Mouse (Mus musculus): ENCODE data around the gene Rhox11. TPM values are rescaled to one million over a fixed set of nuclear protein-coding genes. Genes with fewer than 3 reads are reported as not detected.

The Rhox11 gene
- polyA plus RNA-seq, 1 experiment from 2014 or later = not detected

- WGBS = 95% methylated on average over 5 of the region's 5 CpGs
- H3K27ac ChIP-seq (ENCODE audit: low read length) = no peak overlapping the region
- no peaks in the 10 kb centered on the region for H3K9me3 ChIP-seq (ENCODE audit: low read length)
- no peaks in the 10 kb centered on the region for H3K36me3 ChIP-seq (ENCODE audit: insufficient read depth, low read length)
- H3K4me3 ChIP-seq (ENCODE audit: low read depth, low read length) = no peak overlapping the region
- no peak overlapping the region for H3K4me2 ChIP-seq (replicated peaks; ENCODE audit: low read depth, low read length)
- TF ChIP-seq CTCF (IDR thresholded peaks at IDR 0.05) = no peak
- TF ChIP-seq EP300 (IDR thresholded peaks at IDR 0.05) = no peak
- H3K9ac ChIP-seq (replicated peaks; ENCODE audit: low read depth) = no peak overlapping the region
- no peaks in the 10 kb centered on the region for H3K27me3 ChIP-seq (replicated peaks; ENCODE audit: insufficient read depth, low read length)
- no peak for ATAC-seq
- DNase-seq (ENCODE audit: low spot score) = no peak
- no peaks in the 10 kb centered on the region for H3K4me1 ChIP-seq (ENCODE audit: insufficient read depth, low read depth, low read length)
Measured at GRCm38 (mm10) chrX:38039666-38040065, 45.3 kb downstream of the Rhox11 start.

- Histone ChIP-seq H3K9me3 (ENCODE audit: low read length) (no peaks in the 10 kb centered on the region), H3K36me3 (ENCODE audit: insufficient read depth, low read length) (no peaks in the 10 kb centered on the region), H3K9ac (replicated peaks; ENCODE audit: low read depth) (no peak overlapping the region), H3K4me3 (ENCODE audit: low read depth, low read length) (no peak overlapping the region), H3K4me1 (ENCODE audit: insufficient read depth, low read depth, low read length) (no peaks in the 10 kb centered on the region), H3K27me3 (replicated peaks; ENCODE audit: insufficient read depth, low read length) (no peaks in the 10 kb centered on the region), H3K27ac (ENCODE audit: low read length) (no peak overlapping the region), H3K4me2 (replicated peaks; ENCODE audit: low read depth, low read length) (no peak overlapping the region)
- no peak for DNase-seq (ENCODE audit: low spot score)
- TF ChIP-seq EP300 (IDR thresholded peaks at IDR 0.05) (no peak), CTCF (IDR thresholded peaks at IDR 0.05) (no peak)
- no peak for ATAC-seq
- WGBS = 39% methylated on average over 2 of the region's 2 CpGs
Measured at GRCm38 (mm10) chrX:38033841-38034240, 51.1 kb downstream of the Rhox11 start.

Other genes with a start within 250 kb of the Rhox11 start
- not detected in 2 replicates for gene Rhox8, start 206.2 kb downstream of the Rhox11 start, polyA plus RNA-seq (2015; fragmentation: Nextera tagmentation; extraction: Ambion mirVana)
- not detected in 2 replicates for gene Rhox7b, start 187.9 kb downstream of the Rhox11 start, polyA plus RNA-seq (2015; fragmentation: Nextera tagmentation; extraction: Ambion mirVana)
- gene Rhox9, start 183.4 kb downstream of the Rhox11 start, polyA plus RNA-seq (2015; fragmentation: Nextera tagmentation; extraction: Ambion mirVana) = not detected in 2 replicates
- not detected in 2 replicates for gene Btg1-ps1, start 66.3 kb downstream of the Rhox11 start, polyA plus RNA-seq (2015; fragmentation: Nextera tagmentation; extraction: Ambion mirVana)
- not detected in 2 replicates for gene Btg1-ps2, start 42.0 kb downstream of the Rhox11 start, polyA plus RNA-seq (2015; fragmentation: Nextera tagmentation; extraction: Ambion mirVana)
- gene Rhox10, start 18.7 kb downstream of the Rhox11 start, polyA plus RNA-seq (2015; fragmentation: Nextera tagmentation; extraction: Ambion mirVana) = not detected in 2 replicates
- gene Rhox12, start 25.8 kb upstream of the Rhox11 start, polyA plus RNA-seq (2015; fragmentation: Nextera tagmentation; extraction: Ambion mirVana) = not detected in 2 replicates
- gene Rhox13, start 36.1 kb upstream of the Rhox11 start, polyA plus RNA-seq (2015; fragmentation: Nextera tagmentation; extraction: Ambion mirVana) = not detected in 2 replicates
- gene Zbtb33, start 104.7 kb upstream of the Rhox11 start, polyA plus RNA-seq (2015; fragmentation: Nextera tagmentation; extraction: Ambion mirVana) = 1.8 and 2.0 TPM in 2 replicates
- 6.7 and 7.7 TPM in 2 replicates for gene Tmem255a, start 167.3 kb upstream of the Rhox11 start, polyA plus RNA-seq (2015; fragmentation: Nextera tagmentation; extraction: Ambion mirVana)
- 0.04 TPM in 1 of 2 replicates, not detected in the other for gene Atp1b4, start 231.0 kb upstream of the Rhox11 start, polyA plus RNA-seq (2015; fragmentation: Nextera tagmentation; extraction: Ambion mirVana)

All from lung, postnatal 0 days (tissue).